Mouse (Mus musculus) heart, embryonic 15.5 days (tissue): ENCODE measurements at regions not wholly inside any gene's neighbourhood (a gene's known extent, or its start where the extent isn't known, plus 50 kb on each side); places are given as distances from the start of the nearest gene placed in this dataset.

Experiments
- ATAC-seq: fragments of 200-750 bp; cut with Nextera tagmentation; replicated peaks from 2 replicates; pipeline ENCODE4 v1.8.0; 2017; ENCODE audit warnings: low read depth, moderate TSS enrichment; ENCODE audit not compliant: insufficient number of reproducible peaks, insufficient read depth, low FRiP score
- H3K27ac ChIP-seq: fragments of 300-500 bp; sonication (generic); 2 replicates; pipeline ENCODE4 v1.5.1; 2015; ENCODE audit warnings: mild to moderate bottlenecking, inconsistent platforms
- H3K27me3 ChIP-seq: fragments of 300-500 bp; sonication (generic); 2 replicates; pipeline ENCODE4 v1.6.1; 2015; ENCODE audit warnings: inconsistent platforms
- H3K36me3 ChIP-seq: fragments of 300-500 bp; sonication (generic); 2 replicates; pipeline ENCODE4 v1.6.1; 2015; ENCODE audit warnings: mild to moderate bottlenecking, inconsistent platforms
- H3K4me1 ChIP-seq: fragments of 300-500 bp; sonication (generic); replicated peaks from 2 replicates; pipeline ENCODE4 v1.6.1; 2015; ENCODE audit warnings: inconsistent platforms
- H3K4me2 ChIP-seq: fragments of 300-500 bp; sonication (generic); 2 replicates; pipeline ENCODE4 v1.6.1; 2015; ENCODE audit warnings: inconsistent platforms, mild to moderate bottlenecking, moderate library complexity
- H3K4me3 ChIP-seq: fragments of 300-500 bp; sonication (generic); 2 replicates; pipeline ENCODE4 v1.5.1; 2015; ENCODE audit warnings: mild to moderate bottlenecking, inconsistent platforms
- H3K9ac ChIP-seq: fragments of 300-500 bp; sonication (generic); 2 replicates; pipeline ENCODE4 v1.6.1; 2015; ENCODE audit warnings: mild to moderate bottlenecking, inconsistent platforms
- H3K9me3 ChIP-seq: fragments of 300-500 bp; sonication (generic); replicated peaks from 2 replicates; pipeline ENCODE4 v1.6.1; 2016; ENCODE audit warnings: inconsistent platforms
- WGBS: fragments of 180-500 bp; shearing (Covaris S2); methylation state at CpG from one replicate; pipeline ENCODE4 v1.1.7; 2015; ENCODE audit warnings: mixed read lengths; 5-methylcytosine and 5-hydroxymethylcytosine counted together

DNA sequence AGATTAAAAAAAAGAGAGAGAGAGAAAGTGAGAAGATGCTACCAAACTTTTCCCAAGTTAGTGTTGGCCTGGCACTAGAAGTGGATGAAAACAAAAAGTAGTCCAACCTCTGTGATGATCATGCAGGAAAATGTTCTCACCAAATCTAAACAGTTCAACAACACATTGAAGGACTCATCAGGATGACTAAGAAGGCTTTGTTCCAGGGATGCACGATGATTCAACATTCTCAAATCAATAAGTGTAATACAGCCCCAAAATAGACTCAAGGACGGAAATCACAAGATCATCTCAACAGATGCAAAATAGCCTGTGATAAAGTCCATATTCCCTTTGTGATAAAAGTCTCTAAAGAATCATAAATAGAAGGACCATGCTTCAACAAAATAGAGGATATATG is 106.3 kb downstream of the Cysltr2 start:
- H3K4me1 ChIP-seq, result no peaks in the 10 kb centered on the region
- no peak for ATAC-seq
- H3K36me3 ChIP-seq, result no peaks in the 10 kb centered on the region
- H3K4me3 ChIP-seq, result no peak overlapping the region
- H3K27ac ChIP-seq, result no peak overlapping the region
- H3K27me3 ChIP-seq, result no peaks in the 10 kb centered on the region
- no peak overlapping the region for H3K9ac ChIP-seq
- no peaks in the 10 kb centered on the region for H3K9me3 ChIP-seq
- H3K4me2 ChIP-seq, result no peak overlapping the region
- WGBS, result 76% methylated on average over 2 of the region's 2 CpGs

DNA sequence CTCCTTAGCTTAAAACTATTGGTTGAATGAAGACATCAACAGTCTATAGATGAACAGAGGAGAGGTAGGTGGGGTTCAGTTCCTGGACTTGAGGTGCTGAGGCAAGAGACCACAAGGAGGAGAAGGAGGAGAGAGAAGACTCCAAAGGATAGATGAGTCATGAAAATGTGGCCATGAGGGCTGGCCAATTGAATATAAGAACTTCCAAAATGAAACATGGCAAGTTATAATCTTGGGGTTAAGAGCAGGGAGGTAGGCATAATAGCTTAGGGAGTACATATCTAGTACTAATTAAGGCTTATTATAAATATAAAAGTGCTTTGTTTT is 109.9 kb downstream of the Cysltr2 start:
- Histone ChIP-seq H3K4me1 (no peaks in the 10 kb centered on the region), H3K4me3 (no peak overlapping the region), H3K9ac (no peak overlapping the region)

DNA sequence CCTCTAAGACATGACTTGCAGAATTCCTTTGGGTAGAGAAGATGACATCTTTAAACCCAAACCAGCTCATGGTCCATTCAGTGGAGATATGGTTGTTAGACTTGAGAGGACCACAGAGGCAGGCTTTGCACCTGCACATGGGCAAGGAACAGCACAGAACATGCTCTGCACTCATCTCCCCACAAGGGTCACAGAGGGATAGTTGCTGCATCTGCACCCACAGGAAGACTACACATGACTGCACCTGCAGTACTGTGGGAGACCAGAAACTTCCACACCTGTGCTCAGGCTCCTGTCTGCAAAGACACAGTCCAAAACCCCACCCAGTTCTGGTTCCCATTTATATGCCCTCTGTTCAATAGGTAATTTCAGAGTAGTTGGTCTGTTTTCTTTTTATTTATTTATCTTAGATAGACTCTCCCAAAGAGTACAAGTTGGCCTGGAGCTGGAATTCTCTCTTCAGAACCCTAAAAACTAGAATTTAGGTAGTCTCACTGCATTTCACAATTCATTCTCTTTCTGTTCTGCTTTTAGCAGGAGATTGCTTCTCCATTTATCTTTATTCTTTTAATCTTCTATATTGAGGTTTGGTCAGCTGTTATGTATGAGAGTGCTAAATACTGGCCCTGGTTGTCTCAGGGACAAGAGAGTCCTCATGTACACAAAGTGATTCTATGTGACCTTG is 110.4 kb downstream of the Cysltr2 start:
- ATAC-seq, result no peak

More for the DNA sequence above, 109.9 kb downstream of the Cysltr2 start:
- Histone ChIP-seq H3K4me2 (no peak overlapping the region), H3K9me3 (no peaks in the 10 kb centered on the region), H3K27me3 (no peaks in the 10 kb centered on the region), H3K36me3 (no peaks in the 10 kb centered on the region), H3K27ac (no peak overlapping the region)
- ATAC-seq, result no peak

DNA sequence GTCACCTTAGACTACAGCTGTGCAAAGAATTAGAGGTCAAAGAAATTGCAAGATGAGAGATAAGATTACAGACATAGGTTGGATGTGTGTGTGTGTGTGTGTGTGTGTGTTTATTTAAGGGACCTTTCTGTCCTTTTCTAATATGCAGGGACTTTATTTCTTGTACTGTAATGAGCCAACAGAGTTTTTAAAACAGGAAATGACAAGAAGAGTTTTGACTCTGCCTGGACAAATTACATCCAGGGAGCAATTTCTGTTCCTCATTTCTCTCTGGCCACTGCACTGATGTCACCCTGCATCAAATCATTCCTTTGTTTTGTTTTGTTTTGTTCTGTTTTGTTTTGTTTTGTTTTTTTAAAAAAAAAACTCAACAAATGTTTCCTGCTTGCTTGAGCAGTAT is 115.3 kb downstream of the Cysltr2 start:
- Histone ChIP-seq H3K27ac (no peak overlapping the region), H3K9me3 (no peaks in the 10 kb centered on the region), H3K27me3 (no peaks in the 10 kb centered on the region), H3K36me3 (no peaks in the 10 kb centered on the region), H3K4me3 (no peak overlapping the region), H3K4me1 (no peaks in the 10 kb centered on the region), H3K9ac (no peak overlapping the region), H3K4me2 (no peak overlapping the region)
- no peak for ATAC-seq

More for the DNA sequence above, 110.4 kb downstream of the Cysltr2 start:
- no peak overlapping the region for H3K27ac ChIP-seq
- no peaks in the 10 kb centered on the region for H3K36me3 ChIP-seq
- H3K4me3 ChIP-seq, result no peak overlapping the region
- H3K9ac ChIP-seq, result no peak overlapping the region
- no peak overlapping the region for H3K4me2 ChIP-seq
- no peaks in the 10 kb centered on the region for H3K27me3 ChIP-seq
- no peaks in the 10 kb centered on the region for H3K4me1 ChIP-seq
- H3K9me3 ChIP-seq, result no peaks in the 10 kb centered on the region

DNA sequence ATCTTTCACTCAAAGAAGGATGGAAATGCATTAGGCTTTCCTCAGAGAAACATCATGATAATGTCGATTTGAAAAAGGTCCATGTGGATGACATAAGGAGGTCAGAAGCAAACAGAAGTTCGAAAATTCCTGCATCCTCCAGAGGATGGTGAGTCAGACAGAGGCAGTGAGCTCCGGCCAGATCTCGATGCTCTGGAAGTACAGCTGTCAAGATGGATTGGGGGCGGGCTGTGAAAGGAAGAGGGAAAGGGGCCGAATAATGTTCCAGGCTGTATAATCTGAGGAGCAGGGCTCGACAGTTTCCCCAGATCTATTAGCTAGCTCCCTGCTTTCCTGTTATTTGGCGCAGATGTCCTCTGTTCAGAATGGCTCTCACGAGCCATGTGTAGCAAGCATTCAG is 116.6 kb downstream of the Cysltr2 start:
- Histone ChIP-seq H3K4me1 (no peaks in the 10 kb centered on the region), H3K36me3 (no peaks in the 10 kb centered on the region), H3K27me3 (no peaks in the 10 kb centered on the region), H3K27ac (no peak overlapping the region), H3K4me3 (no peak overlapping the region), H3K9me3 (no peaks in the 10 kb centered on the region), H3K9ac (no peak overlapping the region), H3K4me2 (no peak overlapping the region)
- no peak for ATAC-seq
- WGBS, result 52% methylated on average over 9 of the region's 9 CpGs

DNA sequence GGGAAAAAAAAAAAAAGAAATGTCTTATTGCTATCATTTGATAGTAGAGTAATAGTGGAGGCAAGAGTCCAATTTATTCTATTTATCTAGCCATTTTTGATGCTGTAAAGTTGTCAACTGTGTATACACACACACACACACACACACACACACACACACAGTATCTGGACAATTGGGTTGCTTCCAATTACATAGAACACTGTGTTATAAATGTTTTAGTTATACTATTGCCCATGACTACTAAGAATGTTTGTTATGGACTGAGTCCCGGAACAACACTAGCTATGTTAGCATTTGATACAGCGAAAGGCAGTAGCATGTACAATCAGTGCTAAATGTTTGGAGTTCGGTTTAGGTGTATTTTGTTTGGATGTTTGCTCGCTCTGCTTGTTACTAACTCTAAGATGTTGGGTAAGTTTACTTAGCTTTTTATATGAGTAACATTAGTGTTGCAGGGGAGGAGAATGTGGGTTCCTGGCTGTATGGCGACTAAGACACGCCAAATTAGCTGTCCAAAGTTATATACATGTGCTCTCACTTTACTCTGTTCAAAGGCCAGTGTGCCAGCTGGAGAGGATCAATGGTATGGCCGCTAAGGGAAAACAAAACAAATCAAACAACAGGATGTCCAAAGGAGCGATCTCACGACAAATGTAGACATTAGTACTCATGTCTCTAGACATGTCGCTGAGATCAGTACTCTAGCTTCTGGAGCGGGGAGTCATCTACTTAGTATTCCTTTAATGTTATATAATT is 147.6 kb downstream of the Cysltr2 start:
- WGBS, result 81% methylated on average over 11 of the region's 11 CpGs

DNA sequence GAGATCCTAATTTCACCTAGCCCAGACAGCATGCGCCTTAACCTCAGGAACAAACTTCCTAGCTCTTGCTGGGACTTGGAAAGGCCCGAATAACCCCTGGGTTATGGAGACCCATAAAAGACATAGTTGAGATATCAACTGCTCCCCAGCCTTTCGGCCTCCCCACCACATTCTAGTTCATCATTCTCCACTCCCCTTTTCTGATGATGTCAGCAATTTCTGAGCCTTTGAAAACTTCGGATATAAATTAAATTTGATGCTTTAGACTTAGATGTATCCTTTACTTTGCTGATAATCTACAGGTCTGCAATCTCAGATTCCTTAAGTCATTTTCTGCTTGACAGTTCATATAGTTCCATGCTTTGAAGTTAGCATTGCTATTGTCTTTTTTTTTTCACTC is 149.3 kb downstream of the Cysltr2 start:
- H3K4me2 ChIP-seq, result no peak overlapping the region
- no peaks in the 10 kb centered on the region for H3K9me3 ChIP-seq
- H3K36me3 ChIP-seq, result no peaks in the 10 kb centered on the region
- H3K27ac ChIP-seq, result no peak overlapping the region
- H3K27me3 ChIP-seq, result no peaks in the 10 kb centered on the region
- no peak overlapping the region for H3K4me3 ChIP-seq
- WGBS, result 90% methylated on average over 4 of the region's 4 CpGs
- no peaks in the 10 kb centered on the region for H3K4me1 ChIP-seq
- no peak for ATAC-seq
- no peak overlapping the region for H3K9ac ChIP-seq

More for the DNA sequence above, 147.6 kb downstream of the Cysltr2 start:
- no peaks in the 10 kb centered on the region for H3K9me3 ChIP-seq
- H3K4me3 ChIP-seq, result no peak overlapping the region
- H3K27ac ChIP-seq, result no peak overlapping the region
- no peak overlapping the region for H3K4me2 ChIP-seq
- no peaks in the 10 kb centered on the region for H3K36me3 ChIP-seq
- no peak overlapping the region for H3K9ac ChIP-seq
- ATAC-seq, result no peak
- H3K27me3 ChIP-seq, result no peaks in the 10 kb centered on the region
- no peaks in the 10 kb centered on the region for H3K4me1 ChIP-seq

DNA sequence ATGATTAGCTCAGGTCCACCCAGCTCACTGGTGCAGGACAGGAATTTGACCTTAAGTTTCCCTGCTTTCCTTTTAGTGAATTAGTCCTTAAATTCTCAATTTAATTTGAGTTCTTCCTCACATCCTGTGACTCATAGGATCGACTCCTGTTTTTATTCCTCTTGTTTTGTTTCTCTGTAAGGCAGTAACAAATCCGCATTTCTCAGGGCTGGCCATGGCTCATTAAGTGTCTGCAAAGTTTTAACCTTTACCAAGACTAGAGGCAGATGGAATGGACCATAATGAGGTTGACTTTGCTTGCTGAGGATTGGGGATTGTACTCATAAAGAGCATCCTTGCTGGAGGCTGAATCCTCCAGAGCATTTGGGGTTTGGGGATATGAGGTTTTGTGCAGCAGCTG is 156.6 kb downstream of the Cysltr2 start:
- Histone ChIP-seq H3K9ac (no peak overlapping the region), H3K27ac (no peak overlapping the region), H3K4me2 (no peak overlapping the region), H3K27me3 (no peaks in the 10 kb centered on the region), H3K4me3 (no peak overlapping the region), H3K9me3 (no peaks in the 10 kb centered on the region), H3K36me3 (no peaks in the 10 kb centered on the region), H3K4me1 (peaks cover 6% of the 10 kb centered on the region)
- ATAC-seq, result no peak
- 72% methylated on average over 2 of the region's 2 CpGs for WGBS

DNA sequence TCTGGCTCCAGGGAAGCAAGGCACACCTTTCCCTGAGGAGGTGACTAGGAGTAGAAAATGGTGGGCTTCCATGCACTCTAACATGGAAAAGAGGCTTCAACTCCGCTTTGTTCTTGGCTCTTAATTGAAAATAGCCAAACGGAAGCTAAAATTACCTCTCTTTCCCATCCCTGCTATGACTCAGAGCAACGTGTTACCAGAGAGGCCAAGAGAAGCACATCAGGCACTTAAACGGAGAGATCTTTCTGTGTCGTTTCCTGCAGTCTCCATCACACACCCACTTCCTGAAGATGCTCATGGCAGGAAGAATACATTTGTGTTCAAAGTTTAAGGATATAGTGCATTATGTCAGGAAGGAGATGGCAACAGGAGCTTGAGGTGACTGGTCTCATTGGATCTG is 159.3 kb downstream of the Cysltr2 start:
- peaks cover 18% of the 10 kb centered on the region for H3K4me1 ChIP-seq
- WGBS, result 55% methylated on average over 5 of the region's 5 CpGs
- no peak overlapping the region for H3K27ac ChIP-seq
- no peaks in the 10 kb centered on the region for H3K27me3 ChIP-seq
- H3K36me3 ChIP-seq, result no peaks in the 10 kb centered on the region
- no peaks in the 10 kb centered on the region for H3K9me3 ChIP-seq
- no peak for ATAC-seq
- no peak overlapping the region for H3K4me3 ChIP-seq
- no peak overlapping the region for H3K4me2 ChIP-seq
- no peak overlapping the region for H3K9ac ChIP-seq

DNA sequence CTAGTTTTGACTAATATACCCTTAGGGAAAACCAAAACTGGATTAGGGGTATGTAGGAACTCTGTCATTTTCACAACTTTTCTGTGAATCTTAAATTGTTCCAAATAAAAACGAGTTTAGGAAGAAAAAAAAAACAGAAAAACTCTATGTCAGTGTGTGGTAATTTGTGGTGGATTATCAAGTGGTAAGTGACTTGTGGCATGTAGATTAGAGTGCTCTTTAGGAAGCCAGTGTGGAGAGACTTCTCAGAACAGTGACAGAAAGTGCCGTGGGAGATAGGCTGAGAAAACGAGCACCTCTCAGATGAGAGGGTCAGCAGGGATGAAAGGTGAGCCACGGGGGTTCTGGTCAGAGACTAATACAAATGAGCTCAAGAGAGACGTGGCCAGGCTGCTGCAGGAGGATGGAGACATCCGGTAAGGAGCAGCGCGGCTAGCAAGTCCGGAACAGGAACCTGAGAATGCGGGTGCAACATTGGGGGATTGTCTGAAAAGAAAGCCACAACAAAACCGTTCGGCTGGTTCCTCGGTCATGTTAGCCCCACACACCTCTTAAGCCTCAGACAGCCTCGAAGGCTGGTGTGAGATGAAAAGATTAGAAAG is 161.3 kb downstream of the Cysltr2 start:
- H3K36me3 ChIP-seq, result no peaks in the 10 kb centered on the region
- peak overlapping the region; percentile 1; the same call in 1 of the 2 replicates for H3K4me3 ChIP-seq
- H3K27me3 ChIP-seq, result no peaks in the 10 kb centered on the region
- peaks cover 18% of the 10 kb centered on the region for H3K4me1 ChIP-seq
- H3K4me2 ChIP-seq, result peak overlapping the region; percentile 43; the same call in 1 of the 2 replicates
- no peak overlapping the region for H3K9ac ChIP-seq
- H3K27ac ChIP-seq, result peak overlapping the region; percentile 65; the same call in 1 of the 2 replicates
- H3K9me3 ChIP-seq, result no peaks in the 10 kb centered on the region
- ATAC-seq, result no peak
- 20% methylated on average over 14 of the region's 14 CpGs for WGBS

DNA sequence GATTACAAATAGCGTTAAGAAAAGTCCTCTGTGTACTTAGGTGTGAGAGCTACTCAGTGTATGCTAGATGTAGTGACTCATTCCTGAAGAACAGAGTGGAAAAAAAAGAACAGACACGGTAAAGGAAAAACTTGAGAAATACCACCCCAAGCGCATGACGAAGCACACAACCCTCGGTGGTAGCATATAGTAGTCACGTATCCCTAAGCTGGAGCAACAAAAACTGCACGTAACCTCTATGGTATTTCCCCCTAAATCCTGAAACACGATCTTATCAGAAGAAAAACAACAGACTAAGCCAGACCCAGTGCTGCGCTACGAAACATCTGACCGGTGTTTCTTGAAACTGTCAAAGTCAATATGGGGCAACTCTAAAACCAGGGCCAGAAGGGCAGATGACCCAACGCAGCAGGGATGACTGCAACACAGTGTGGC is 162.0 kb downstream of the Cysltr2 start:
- H3K27ac ChIP-seq, result peak overlapping the region; percentile 54
- H3K36me3 ChIP-seq, result no peaks in the 10 kb centered on the region
- WGBS, result 16% methylated on average over 12 of the region's 12 CpGs
- no peaks in the 10 kb centered on the region for H3K9me3 ChIP-seq
- H3K27me3 ChIP-seq, result no peaks in the 10 kb centered on the region
- no peak overlapping the region for H3K9ac ChIP-seq
- ATAC-seq, result peak; percentile 83
- H3K4me1 ChIP-seq, result peaks cover 18% of the 10 kb centered on the region
- peak overlapping the region; percentile 19 for H3K4me2 ChIP-seq
- H3K4me3 ChIP-seq, result no peak overlapping the region

DNA sequence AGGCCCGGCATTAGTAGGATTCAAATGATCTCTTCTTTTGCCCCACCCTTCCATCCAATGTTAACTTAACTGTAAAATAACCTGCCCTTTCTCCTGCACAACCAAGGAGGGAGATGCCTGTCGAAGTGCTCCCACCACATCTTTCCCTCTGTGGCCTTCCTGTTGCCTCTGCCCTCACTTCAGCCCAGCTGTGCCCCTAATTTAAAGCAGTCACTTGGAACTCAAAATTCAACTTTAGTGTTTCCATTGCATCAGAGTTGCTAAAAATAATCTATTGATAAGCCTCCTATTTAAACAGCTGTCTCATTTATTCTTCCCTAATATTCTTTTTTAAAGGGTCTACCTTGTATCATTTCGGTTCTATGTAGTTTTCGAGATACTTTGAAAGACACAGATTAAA is 163.1 kb downstream of the Cysltr2 start:
- Histone ChIP-seq H3K36me3 (no peaks in the 10 kb centered on the region), H3K27ac (no peak overlapping the region), H3K4me3 (no peak overlapping the region), H3K4me2 (no peak overlapping the region), H3K9me3 (no peaks in the 10 kb centered on the region), H3K4me1 (peaks cover 18% of the 10 kb centered on the region), H3K27me3 (no peaks in the 10 kb centered on the region), H3K9ac (no peak overlapping the region)
- WGBS, result 62% methylated on average over 4 of the region's 4 CpGs
- no peak for ATAC-seq
